Mouse (Mus musculus) induced T-regulatory cell, adult 2 months (primary cell): ENCODE data around the gene Bpifa5.

Experiments used
- DNase-seq: peaks from one replicate; pipeline ENCODE4 v3.0.0-alpha.2; 2012; ENCODE audit warnings: low read depth

The Bpifa5 gene

GRCm38 (mm10) chr2:154209112-154209511 lies 46.7 kb downstream of the Bpifa5 start:
- DNase-seq: peak; percentile 8

- no peak for DNase-seq
These were observed 48.7 kb downstream of the Bpifa5 start for GRCm38 (mm10) chr2:154211121-154211520.

- DNase-seq: no peak
These were observed 49.5 kb downstream of the Bpifa5 start for GRCm38 (mm10) chr2:154211881-154212280.

- peak; percentile 74 for DNase-seq
These were observed 52.8 kb downstream of the Bpifa5 start for GRCm38 (mm10) chr2:154215191-154215590.
